Mouse (Mus musculus) lung, postnatal 0 days (tissue): ENCODE data around the gene Sh3glb1. TPM values are rescaled to one million over a fixed set of nuclear protein-coding genes. Genes with fewer than 3 reads are reported as not detected.

Experiments
- ATAC-seq: fragments of 200-750 bp; cut with Nextera tagmentation; 2 replicates; pipeline ENCODE4 v1.8.0; 2017; ENCODE audit warnings: moderate library complexity
- DNase-seq: peaks from one replicate; pipeline ENCODE4 v3.0.0-alpha.2; 2016; ENCODE audit warnings: low spot score
- H3K27ac ChIP-seq: fragments of 300-500 bp; sonication (generic); 2 replicates; pipeline ENCODE4 v1.5.1; 2014; ENCODE audit warnings: antibody characterized with exemption, mild to moderate bottlenecking, low read length, mixed read lengths
- H3K27me3 ChIP-seq: fragments of 300-500 bp; sonication (generic); replicated peaks from 2 replicates; pipeline ENCODE4 v1.6.1; 2014; ENCODE audit warnings: low read length, mixed read lengths; ENCODE audit not compliant: insufficient read depth
- H3K36me3 ChIP-seq: fragments of 300-500 bp; sonication (generic); 2 replicates; pipeline ENCODE4 v1.6.1; 2014; ENCODE audit warnings: low read length, mixed read lengths; ENCODE audit not compliant: insufficient read depth
- H3K4me1 ChIP-seq: fragments of 300-500 bp; sonication (generic); 2 replicates; pipeline ENCODE4 v1.6.1; 2014; ENCODE audit warnings: antibody characterized with exemption, low read depth, low read length, mixed read lengths; ENCODE audit not compliant: insufficient read depth
- H3K4me2 ChIP-seq: fragments of 300-500 bp; sonication (generic); replicated peaks from 2 replicates; pipeline ENCODE4 v1.6.1; 2014; ENCODE audit warnings: low read depth, mild to moderate bottlenecking, low read length, moderate library complexity, mixed read lengths
- H3K4me3 ChIP-seq: fragments of 300-500 bp; sonication (generic); 2 replicates; pipeline ENCODE4 v1.5.1; 2014; ENCODE audit warnings: low read depth, low read length
- H3K9ac ChIP-seq: fragments of 300-500 bp; sonication (generic); replicated peaks from 2 replicates; pipeline ENCODE4 v1.6.1; 2014; ENCODE audit warnings: low read depth, mild to moderate bottlenecking
- H3K9me3 ChIP-seq: fragments of 300-500 bp; sonication (generic); 2 replicates; pipeline ENCODE4 v1.6.1; 2016; ENCODE audit warnings: low read length, mixed read lengths
- CTCF ChIP-seq: IDR thresholded peaks from 2 replicates; pipeline ENCODE4 v1.5.1; 2016; ENCODE audit warnings: antibody characterized with exemption, mild to moderate bottlenecking
- EP300 ChIP-seq: IDR thresholded peaks from 2 replicates; pipeline ENCODE4 v1.6.1; 2016; ENCODE audit warnings: antibody characterized with exemption, mild to moderate bottlenecking, control low read depth
- WGBS: fragments of 180-500 bp; shearing (Covaris S2); extraction: QIAGEN DNeasy Blood & Tissue Kit; methylation state at CpG from one replicate; pipeline ENCODE4 v1.1.7; 2014; 5-methylcytosine and 5-hydroxymethylcytosine counted together
- polyA plus RNA-seq: library from polyadenylated mRNA; unstranded; fragments of >200 nt; fragmentation: Nextera tagmentation; extraction: Ambion mirVana; gene quantifications from 2 replicates; pipeline ENCODE4 v1.2.1, GENCODE M21; 2015

Gene Sh3glb1
- polyA plus RNA-seq, 1 experiment from 2014 or later: 173 TPM

DNA sequence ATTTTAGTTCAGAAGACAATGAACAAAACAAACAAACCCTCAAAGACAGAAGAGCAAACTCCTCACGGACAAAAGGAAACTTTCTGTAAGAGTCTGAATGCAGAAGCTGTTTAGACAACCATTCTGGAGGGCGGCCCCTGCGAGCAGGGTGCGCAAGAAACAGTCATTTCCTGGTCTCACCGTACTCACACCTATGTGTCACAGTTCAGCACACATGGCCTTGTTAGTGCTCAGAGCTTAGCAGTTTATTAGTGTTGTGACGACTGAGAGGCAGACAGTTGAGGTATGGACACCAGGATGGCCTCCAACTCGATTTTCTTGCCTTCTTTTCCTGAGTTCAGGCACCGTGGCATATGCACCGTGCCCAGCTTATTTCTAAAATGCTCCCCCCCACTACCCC lies 4.2 kb downstream of the Sh3glb1 start:
- peak overlapping the region; percentile 15 for H3K27ac ChIP-seq
- H3K4me1 ChIP-seq: peaks cover 27% of the 10 kb centered on the region; the same call in 1 of the 2 replicates
- no peak overlapping the region for H3K9ac ChIP-seq
- WGBS: 45% methylated on average over 9 of the region's 9 CpGs
- H3K9me3 ChIP-seq: no peaks in the 10 kb centered on the region
- TF ChIP-seq CTCF: no peak
- TF ChIP-seq EP300: no peak
- no peak overlapping the region for H3K4me3 ChIP-seq
- no peak overlapping the region; the same call in 1 of the 2 replicates for H3K4me2 ChIP-seq
- ATAC-seq (no peak), DNase-seq (peak; percentile 21)
- no peaks in the 10 kb centered on the region for H3K27me3 ChIP-seq
- no peaks in the 10 kb centered on the region for H3K36me3 ChIP-seq

DNA sequence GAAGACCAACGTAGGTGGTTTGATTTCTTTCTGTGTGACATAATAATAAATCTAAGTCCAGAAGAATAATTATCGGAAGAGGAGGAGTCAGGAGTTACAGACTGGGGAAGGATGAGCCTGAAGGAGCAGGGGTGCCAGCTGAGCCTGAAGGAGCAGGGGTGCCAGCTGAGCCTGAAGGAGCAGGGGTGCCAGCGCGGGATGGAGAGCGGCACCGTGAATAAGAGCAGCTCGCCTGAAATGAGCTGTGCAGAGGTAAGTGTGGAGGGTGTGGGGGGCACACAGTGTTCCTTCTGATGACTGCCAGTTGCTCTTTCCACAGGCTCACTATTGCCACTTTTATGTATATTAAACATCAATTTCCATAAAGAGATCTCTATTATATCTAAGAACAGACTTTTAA lies 5.1 kb downstream of the Sh3glb1 start:
- H3K4me2 ChIP-seq: no peak overlapping the region

GRCm38 (mm10) chr3:144714606-144715005 lies 5.5 kb downstream of the Sh3glb1 start:
- H3K27me3 ChIP-seq: no peaks in the 10 kb centered on the region
- ATAC-seq: no peak
- H3K9me3 ChIP-seq: no peaks in the 10 kb centered on the region
- no peak for TF ChIP-seq EP300
- no peak for TF ChIP-seq CTCF
- no peaks in the 10 kb centered on the region; the same call in 1 of the 2 replicates for H3K36me3 ChIP-seq
- H3K9ac ChIP-seq: no peak overlapping the region
- DNase-seq: peak; percentile 20
- H3K4me1 ChIP-seq: peaks cover 27% of the 10 kb centered on the region; the same call in 1 of the 2 replicates
- peak overlapping the region; percentile 39; the same call in 1 of the 2 replicates for H3K27ac ChIP-seq
- WGBS: 33% methylated on average over 8 of the region's 8 CpGs
- H3K4me2 ChIP-seq: no peak overlapping the region
- H3K4me3 ChIP-seq: no peak overlapping the region

More for the DNA sequence above, 5.1 kb downstream of the Sh3glb1 start:
- Histone ChIP-seq H3K9me3 (no peaks in the 10 kb centered on the region), H3K9ac (no peak overlapping the region), H3K36me3 (no peaks in the 10 kb centered on the region; the same call in 1 of the 2 replicates), H3K27ac (no peak overlapping the region), H3K27me3 (no peaks in the 10 kb centered on the region), H3K4me1 (peaks cover 27% of the 10 kb centered on the region; the same call in 1 of the 2 replicates), H3K4me3 (no peak overlapping the region)
- 77% methylated on average over 7 of the region's 7 CpGs for WGBS
- DNase-seq (no peak), ATAC-seq (no peak)
- no peak for TF ChIP-seq CTCF
- no peak for TF ChIP-seq EP300

DNA sequence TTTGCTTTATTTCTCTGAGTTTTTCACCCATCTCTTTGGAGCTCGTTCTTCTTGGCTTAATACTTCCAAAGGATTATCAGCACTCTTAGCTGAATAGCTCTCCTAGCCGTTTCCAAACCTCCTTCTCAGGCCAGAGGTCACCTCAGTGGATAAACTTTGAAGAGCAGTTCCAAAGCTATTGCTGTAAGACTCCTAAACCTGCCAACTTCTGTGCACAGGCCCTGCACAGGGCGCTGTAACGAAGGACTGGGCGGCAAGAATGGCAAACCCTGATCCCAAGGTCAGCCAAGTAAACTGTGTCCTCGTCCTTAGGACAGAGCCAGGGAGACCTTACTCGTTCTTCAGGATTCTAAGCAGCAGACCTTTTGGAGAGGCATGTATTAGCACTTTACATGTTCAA lies 6.0 kb downstream of the Sh3glb1 start:
- peak overlapping the region; percentile 39; the same call in 1 of the 2 replicates for H3K27ac ChIP-seq
- DNase-seq (peak; percentile 41), ATAC-seq (no peak)
- peaks cover 27% of the 10 kb centered on the region; the same call in 1 of the 2 replicates for H3K4me1 ChIP-seq
- H3K27me3 ChIP-seq: no peaks in the 10 kb centered on the region
- H3K9me3 ChIP-seq: no peaks in the 10 kb centered on the region
- 32% methylated on average over 7 of the region's 7 CpGs for WGBS
- no peaks in the 10 kb centered on the region; the same call in 1 of the 2 replicates for H3K36me3 ChIP-seq
- TF ChIP-seq CTCF (no peak), EP300 (no peak)
- no peak overlapping the region for H3K4me2 ChIP-seq
- no peak overlapping the region for H3K4me3 ChIP-seq
- H3K9ac ChIP-seq: no peak overlapping the region

DNA sequence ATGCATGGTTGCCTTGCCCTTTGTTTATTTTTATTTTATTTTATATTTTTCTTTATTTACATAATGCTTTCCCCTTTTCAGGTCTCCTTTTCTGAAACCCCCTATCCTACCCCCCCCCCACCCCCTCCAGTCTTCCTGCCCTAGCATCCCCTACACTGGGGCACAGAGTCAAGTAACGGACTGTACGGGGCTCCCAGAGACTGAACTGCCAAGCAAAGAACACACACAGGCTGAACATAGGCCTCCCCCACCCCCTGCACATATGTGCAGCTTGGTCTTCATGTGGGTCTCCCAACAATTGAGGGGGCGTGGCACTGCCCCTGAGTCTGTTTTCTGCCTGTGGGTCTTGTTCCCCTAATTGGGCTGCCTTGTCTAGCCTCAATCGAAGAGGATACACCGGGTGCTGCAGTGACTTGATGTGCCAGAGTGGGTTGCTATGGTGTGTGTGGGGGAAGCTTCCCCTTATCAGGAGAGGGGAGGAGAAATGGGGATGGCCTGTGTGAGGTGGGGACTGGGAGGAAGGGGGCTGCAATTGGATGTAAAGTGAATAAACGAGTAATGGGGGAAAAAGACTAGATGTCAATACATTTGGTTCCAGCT lies 8.4 kb downstream of the Sh3glb1 start:
- Histone ChIP-seq H3K36me3 (peaks cover 2% of the 10 kb centered on the region; the same call in 1 of the 2 replicates), H3K9ac (no peak overlapping the region), H3K9me3 (no peaks in the 10 kb centered on the region), H3K4me2 (no peak overlapping the region), H3K4me3 (no peak overlapping the region), H3K4me1 (peaks cover 17% of the 10 kb centered on the region; the same call in 1 of the 2 replicates), H3K27ac (no peak overlapping the region), H3K27me3 (no peaks in the 10 kb centered on the region)
- DNase-seq (no peak), ATAC-seq (no peak)
- TF ChIP-seq EP300: no peak
- no peak for TF ChIP-seq CTCF
- WGBS: 82% methylated on average over 6 of the region's 6 CpGs

DNA sequence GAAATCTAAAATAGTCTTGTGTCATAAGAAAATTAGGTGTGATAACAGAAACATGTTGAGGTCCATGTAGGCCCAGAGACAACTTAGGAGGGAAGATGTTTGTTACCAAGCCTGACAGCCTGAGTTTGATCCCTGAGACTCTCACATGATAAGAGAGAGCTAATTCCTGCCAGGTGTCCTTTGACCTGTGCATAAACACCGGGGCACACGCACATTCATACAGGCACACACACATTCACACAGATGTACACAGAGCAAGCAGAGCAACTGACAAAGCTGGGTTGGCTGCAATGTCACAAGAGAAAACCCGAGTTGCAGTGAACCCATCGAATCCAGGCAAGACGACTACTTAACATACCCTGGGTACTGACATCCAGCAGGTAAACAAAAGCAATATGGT lies 11.5 kb downstream of the Sh3glb1 start:
- Histone ChIP-seq H3K27ac (no peak overlapping the region), H3K36me3 (peaks cover 7% of the 10 kb centered on the region; the same call in 1 of the 2 replicates), H3K4me2 (no peak overlapping the region), H3K9ac (no peak overlapping the region), H3K9me3 (no peaks in the 10 kb centered on the region), H3K4me1 (no peaks in the 10 kb centered on the region), H3K27me3 (no peaks in the 10 kb centered on the region), H3K4me3 (no peak overlapping the region)
- ATAC-seq: no peak
- no peak for TF ChIP-seq EP300
- no peak for DNase-seq
- 73% methylated on average over 5 of the region's 5 CpGs for WGBS
